In the genomic region with DNA sequence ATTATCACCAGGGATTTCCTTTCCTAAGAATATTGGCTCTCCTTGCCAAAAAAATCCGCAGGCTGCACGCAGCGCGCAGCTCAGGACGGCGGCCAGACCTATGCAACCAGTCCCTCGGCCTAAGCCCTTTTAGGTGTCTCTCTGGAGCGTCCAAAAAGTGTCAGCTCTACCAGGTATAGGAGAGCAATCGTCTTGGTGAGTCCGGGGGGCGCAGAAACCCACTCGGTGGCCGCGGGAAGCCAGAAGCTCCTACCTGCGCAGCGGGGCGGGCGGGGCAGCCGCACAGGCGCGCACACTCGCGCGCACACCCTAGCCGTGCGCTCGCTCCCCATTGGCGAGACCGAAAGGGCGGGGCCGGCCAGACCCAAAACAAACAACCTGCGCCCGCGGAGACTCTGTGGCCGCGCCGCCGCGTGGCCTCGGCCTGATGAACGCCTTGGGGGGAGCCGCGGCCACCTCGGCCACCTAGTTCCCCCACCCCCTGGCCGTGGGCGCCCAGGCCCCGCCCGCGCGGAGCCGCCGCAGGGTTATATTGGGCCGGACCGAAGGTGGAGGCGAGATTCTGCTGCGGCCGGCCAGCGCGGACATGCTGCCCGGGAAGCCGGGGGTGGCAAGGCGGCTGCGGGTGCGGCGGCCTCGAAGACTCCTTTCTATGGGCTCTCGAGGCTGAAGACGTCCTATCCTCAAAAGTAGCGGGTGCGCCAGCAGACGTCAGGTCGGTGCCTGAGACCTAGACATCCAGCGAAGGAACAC, we compare ENCODE assay signal across 9 mouse cellular contexts. TPM values are rescaled to one million over a fixed set of nuclear protein-coding genes. Genes with fewer than 3 reads are reported as not detected.
A peak's percentile ranks its signal among the peaks of the same experiment; 100 is the strongest.
DNase-seq lines count a peak whose midpoint lies in the region; ATAC-seq and TF ChIP-seq lines count a peak whose summit lies in the region.
"Had no signal": no experiment of that assay in that cellular context is flagged by ENCODE, and none has a peak within 500 bp of the region (broad histone marks: within the 10 kb centered on the region; RNA-seq: fewer than 3 reads in every experiment).

No protein-coding gene starts in this region.

- 0 out of 2 replicates have a peak, but pooled peaks have one; percentile 19 for ATAC-seq in common myeloid progenitor, adult 5-6 weeks (replicated peaks; ENCODE audit: low read depth, poor library complexity, severe bottlenecking)
- ATAC-seq in heart, embryonic 12.5 days (ENCODE audit: insufficient number of reproducible peaks, low FRiP score): peak; percentile 54
- ATAC-seq in kidney, embryonic 14.5 days (ENCODE audit: low FRiP score, low TSS enrichment): peak; percentile 62
- ATAC-seq in neural tube, embryonic 14.5 days (ENCODE audit: low read depth): peak; percentile 11; the same call in 1 of the 2 replicates

- peak; percentile 55 to 67 for DNase-seq in heart, adult 18-20 months
- no peak for DNase-seq in heart, postnatal 25 days (ENCODE audit: low spot score)
- DNase-seq in lung, adult 2 months: peak; percentile 76
- peak; percentile 89 for DNase-seq in urinary bladder, postnatal 14 days (ENCODE audit: low spot score)

- peaks cover 28% of the 10 kb centered on the region; the same call in 1 of the 2 replicates for H3K4me1 ChIP-seq in heart, embryonic 12.5 days (replicated peaks)
- H3K4me1 ChIP-seq in kidney, embryonic 14.5 days (ENCODE audit: control insufficient read depth, insufficient read depth, low read length): peaks cover 18% of the 10 kb centered on the region; the same call in 1 of the 2 replicates
- H3K4me1 ChIP-seq in lung, adult 2 months (ENCODE audit: control insufficient read depth, insufficient read depth, low read length): peaks cover 4% of the 10 kb centered on the region; the same call in 1 of the 2 replicates
- peaks cover 22% of the 10 kb centered on the region; the same call in 1 of the 2 replicates for H3K4me1 ChIP-seq in neural tube, embryonic 14.5 days (ENCODE audit: control insufficient read depth, insufficient read depth, low read length)

- H3K9ac ChIP-seq in heart, embryonic 12.5 days: peak overlapping the region; percentile 42
- H3K9ac ChIP-seq in kidney, embryonic 14.5 days (ENCODE audit: low read depth, low read length): peak overlapping the region; percentile 50
- peak overlapping the region; percentile 44; the same call in 1 of the 2 replicates for H3K9ac ChIP-seq in neural tube, embryonic 14.5 days (replicated peaks; ENCODE audit: low read depth, low read length)

- no peaks in the 10 kb centered on the region for H3K36me3 ChIP-seq in heart, embryonic 12.5 days
- no peaks in the 10 kb centered on the region for H3K36me3 ChIP-seq in kidney, embryonic 14.5 days (ENCODE audit: control insufficient read depth, insufficient read depth, low read length)
- H3K36me3 ChIP-seq in neural tube, embryonic 14.5 days (ENCODE audit: control insufficient read depth, insufficient read depth, low read length): no peaks in the 10 kb centered on the region

- H3K4me2 ChIP-seq in heart, embryonic 12.5 days: peak overlapping the region; percentile 98
- peak overlapping the region; percentile 99 for H3K4me2 ChIP-seq in kidney, embryonic 14.5 days (replicated peaks; ENCODE audit: low read depth, low read length)
- peak overlapping the region; percentile 93 for H3K4me2 ChIP-seq in neural tube, embryonic 14.5 days (ENCODE audit: low read depth, low read length)

- H3K4me3 ChIP-seq in heart, embryonic 12.5 days: peak overlapping the region; percentile 66
- H3K4me3 ChIP-seq in kidney, embryonic 14.5 days (ENCODE audit: low read length): peak overlapping the region; percentile 62
- H3K4me3 ChIP-seq in lung, adult 2 months (replicated peaks; ENCODE audit: extremely low read depth, low read depth, low read length): peak overlapping the region; percentile 71
- H3K4me3 ChIP-seq in neural tube, embryonic 14.5 days (ENCODE audit: low read depth, low read length): peak overlapping the region; percentile 43

- no peaks in the 10 kb centered on the region for H3K9me3 ChIP-seq in heart, embryonic 12.5 days (replicated peaks)
- no peaks in the 10 kb centered on the region for H3K9me3 ChIP-seq in kidney, embryonic 14.5 days (ENCODE audit: control insufficient read depth, low read length)
- no peaks in the 10 kb centered on the region for H3K9me3 ChIP-seq in neural tube, embryonic 14.5 days (ENCODE audit: control insufficient read depth, low read length)

- under 1% methylated on average over 73 of the region's 73 CpGs for WGBS in heart, embryonic 12.5 days
- under 1% methylated on average over 68 of the region's 73 CpGs for WGBS in kidney, embryonic 14.5 days
- WGBS in lung, adult 2 months: 1% methylated on average over 73 of the region's 73 CpGs
- under 1% methylated on average over 70 of the region's 73 CpGs for WGBS in neural tube, embryonic 14.5 days

- TF ChIP-seq CTCF in lung, adult 2 months (IDR thresholded peaks at IDR 0.05; ENCODE audit: insufficient read depth, low read length): no peak

- intact Hi-C loops in heart, postnatal 25 days (cut with DNase I): no loop called here

- H3K27ac ChIP-seq in heart, embryonic 12.5 days (ENCODE audit: poor library complexity, severe bottlenecking): no peak overlapping the region
- H3K27ac ChIP-seq in kidney, embryonic 14.5 days (ENCODE audit: low read depth, low read length): no peak overlapping the region
- H3K27ac ChIP-seq in neural tube, embryonic 14.5 days (ENCODE audit: low read depth, low read length): no peak overlapping the region

- TF ChIP-seq POLR2A in lung, adult 2 months (IDR thresholded peaks at IDR 0.05; ENCODE audit: borderline replicate concordance, extremely low read depth, low read depth, low read length): no peak; the same call in 1 of the 2 replicates

- peaks cover 93% of the 10 kb centered on the region for H3K27me3 ChIP-seq in heart, embryonic 12.5 days (replicated peaks)
- H3K27me3 ChIP-seq in kidney, embryonic 14.5 days (ENCODE audit: control insufficient read depth, insufficient read depth, low read length): peaks cover 95% of the 10 kb centered on the region
- peaks cover 77% of the 10 kb centered on the region for H3K27me3 ChIP-seq in neural tube, embryonic 14.5 days (ENCODE audit: control insufficient read depth, insufficient read depth, low read length)
- H3K27me3 ChIP-seq: Patski had no signal

RNA-seq across cellular contexts. Expression of gene A530084C06Rik, which starts 1.2 kb away (rescaled TPM):
- not detected for total RNA-seq in heart, adult 18-20 months (2021)
- total RNA-seq in heart, postnatal 25 days (2021): under 1 TPM in 1 of 2 experiments, not detected in 1; 0.08 TPM
- not detected in 2 replicates for total RNA-seq in common myeloid progenitor, adult 5-6 weeks (2017)
- polyA plus RNA-seq in heart, embryonic 12.5 days (2016; fragmentation: Nextera tagmentation; extraction: Ambion mirVana): not detected in 2 replicates
- not detected in 2 replicates for polyA plus RNA-seq in kidney, embryonic 14.5 days (2014; fragmentation: Nextera tagmentation; extraction: Ambion mirVana)
- polyA plus RNA-seq in lung, adult 2 months (2012; rRNA removed): 0.67 and 0.88 TPM in 2 replicates
- polyA plus RNA-seq in neural tube, embryonic 14.5 days (2014; fragmentation: Nextera tagmentation; extraction: Ambion mirVana): not detected in 2 replicates
- polyA plus RNA-seq: Patski had no signal

RNA-seq across cellular contexts. Expression of gene Foxq1, which starts 2.0 kb away (rescaled TPM):
- under 1 TPM in 1 of 2 experiments, not detected in 1; 0.13 TPM for total RNA-seq in heart, adult 18-20 months (2021)
- total RNA-seq in heart, postnatal 25 days (2021): under 1 TPM; 0.10 to 0.14 TPM
- not detected in 2 replicates for total RNA-seq in common myeloid progenitor, adult 5-6 weeks (2017)
- polyA plus RNA-seq in heart, embryonic 12.5 days (2016; fragmentation: Nextera tagmentation; extraction: Ambion mirVana): 0.11 and 0.19 TPM in 2 replicates
- polyA plus RNA-seq in kidney, embryonic 14.5 days (2014; fragmentation: Nextera tagmentation; extraction: Ambion mirVana): 4.8 and 5.8 TPM in 2 replicates
- 6.4 and 7.9 TPM in 2 replicates for polyA plus RNA-seq in lung, adult 2 months (2012; rRNA removed)
- 1.5 and 2.2 TPM in 2 replicates for polyA plus RNA-seq in neural tube, embryonic 14.5 days (2014; fragmentation: Nextera tagmentation; extraction: Ambion mirVana)

Comparison
In these comparisons a context has a peak if more than half of its experiments do, and no peak if none do; other contexts are left out.
1. ATAC-seq: peak in every context shown above with its lines; median percentile 62 in kidney, embryonic 14.5 days; 54 in heart, embryonic 12.5 days; 19 in common myeloid progenitor, adult 5-6 weeks; 11 in neural tube, embryonic 14.5 days.